Comparison of ENCODE assay signal across 28 mouse cellular contexts in genomic region chr11:106027607-106028006, GRCm38 (mm10). TPM values are rescaled to one million over a fixed set of nuclear protein-coding genes. Genes with fewer than 3 reads are reported as not detected.
A peak's percentile ranks its signal among the peaks of the same experiment; 100 is the strongest.
DNase-seq lines count a peak whose midpoint lies in the region; ATAC-seq and TF ChIP-seq lines count a peak whose summit lies in the region.
"Had no signal": no experiment of that assay in that cellular context is flagged by ENCODE, and none has a peak within 500 bp of the region (broad histone marks: within the 10 kb centered on the region; RNA-seq: fewer than 3 reads in every experiment).

No protein-coding gene starts in this region.

- H3K4me2 ChIP-seq in liver, embryonic 12.5 days = no peak overlapping the region
- no peak overlapping the region for H3K4me2 ChIP-seq in liver, embryonic 11.5 days
- H3K4me2 ChIP-seq: embryonic facial prominence, embryonic 15.5 days; forebrain, embryonic 12.5 days; heart, embryonic 11.5 days; hindbrain, embryonic 14.5 days; liver, embryonic 13.5 days; stomach, embryonic 15.5 days had no signal

- WGBS in liver, embryonic 12.5 days (ENCODE audit: insufficient replicate concordance) = 83% methylated on average over 5 of the region's 5 CpGs
- 89% methylated on average over 5 of the region's 5 CpGs for WGBS in liver, embryonic 11.5 days

- peaks cover 13% of the 10 kb centered on the region for H3K36me3 ChIP-seq in liver, embryonic 12.5 days
- H3K36me3 ChIP-seq in liver, embryonic 11.5 days (ENCODE audit: control insufficient read depth, insufficient read depth, low read length) = no peaks in the 10 kb centered on the region
- H3K36me3 ChIP-seq: embryonic facial prominence, embryonic 15.5 days; forebrain, embryonic 12.5 days; stomach, embryonic 15.5 days had no signal

- DNase-seq in liver, embryonic 11.5 days (ENCODE audit: low spot score) = no peak
- peak; percentile 64 for DNase-seq in naive thymus-derived CD4-positive, alpha-beta T cell, adult 2 months (ENCODE audit: low read depth)
- DNase-seq in lung, postnatal 4 days = no peak
- no peak for DNase-seq in layer of hippocampus, adult 2 months (ENCODE audit: low spot score in 2 of 2)
- DNase-seq: adrenal gland, adult 8-10 months; cerebellum, adult 2 months; gastrocnemius, postnatal 25 days; heart, postnatal 14 days; kidney, adult 18-20 months; kidney, postnatal 25 days; liver, embryonic 13.5 days; spleen, adult 18-20 months had no signal

- H3K4me1 ChIP-seq in liver, embryonic 12.5 days = peaks cover 20% of the 10 kb centered on the region
- peaks cover 12% of the 10 kb centered on the region for H3K4me1 ChIP-seq in liver, embryonic 11.5 days (replicated peaks; ENCODE audit: control insufficient read depth, insufficient read depth, low read length)
- H3K4me1 ChIP-seq: embryonic facial prominence, embryonic 15.5 days; forebrain, embryonic 12.5 days; stomach, embryonic 15.5 days had no signal

- no peak overlapping the region for H3K9ac ChIP-seq in liver, embryonic 12.5 days
- H3K9ac ChIP-seq in liver, embryonic 11.5 days (ENCODE audit: low read depth, low read length) = no peak overlapping the region
- H3K9ac ChIP-seq: embryonic facial prominence, embryonic 15.5 days; forebrain, embryonic 12.5 days; hindbrain, embryonic 14.5 days; liver, embryonic 13.5 days; stomach, embryonic 15.5 days had no signal

- H3K4me3 ChIP-seq in liver, embryonic 12.5 days = no peak overlapping the region
- no peak overlapping the region for H3K4me3 ChIP-seq in liver, embryonic 11.5 days (ENCODE audit: low read depth, low read length)
- no peak overlapping the region for H3K4me3 ChIP-seq in layer of hippocampus, adult 2 months
- H3K4me3 ChIP-seq: embryonic facial prominence, embryonic 15.5 days; forebrain, embryonic 12.5 days; liver, embryonic 13.5 days; myocyte; stomach, embryonic 15.5 days had no signal

- no peak overlapping the region for H3K27ac ChIP-seq in liver, embryonic 12.5 days
- no peak overlapping the region for H3K27ac ChIP-seq in liver, embryonic 11.5 days (ENCODE audit: low read depth, low read length)
- H3K27ac ChIP-seq in layer of hippocampus, adult 2 months = no peak overlapping the region
- H3K27ac ChIP-seq: embryonic facial prominence, embryonic 15.5 days; forebrain, embryonic 12.5 days; hindbrain, embryonic 14.5 days; liver, embryonic 13.5 days; stomach, embryonic 15.5 days had no signal

- TF ChIP-seq CTCF in layer of hippocampus, adult 2 months (conservative IDR thresholded peaks at IDR 0.05) = no peak

- ATAC-seq in liver, embryonic 12.5 days = peak; percentile 35; the same call in 1 of the 2 replicates
- ATAC-seq in liver, embryonic 11.5 days (replicated peaks; ENCODE audit: low FRiP score) = no peak
- peak; percentile 56 for ATAC-seq in CD4-positive, CD25-positive, alpha-beta regulatory T cell, adult 4 months
- ATAC-seq in granulocyte monocyte progenitor cell, adult 5-6 weeks (replicated peaks; ENCODE audit: poor library complexity, severe bottlenecking) = peak; percentile 21; the same call in 1 of the 2 replicates
- ATAC-seq: lung, postnatal 0 days had no signal

- H3K27me3 ChIP-seq in liver, embryonic 12.5 days (replicated peaks) = peaks cover 29% of the 10 kb centered on the region
- peaks cover 12% of the 10 kb centered on the region for H3K27me3 ChIP-seq in liver, embryonic 11.5 days (replicated peaks; ENCODE audit: control insufficient read depth, insufficient read depth, low read length)
- H3K27me3 ChIP-seq: embryonic facial prominence, embryonic 15.5 days; forebrain, embryonic 12.5 days; stomach, embryonic 15.5 days had no signal

- no peaks in the 10 kb centered on the region for H3K9me3 ChIP-seq in liver, embryonic 12.5 days (replicated peaks)
- no peaks in the 10 kb centered on the region for H3K9me3 ChIP-seq in liver, embryonic 11.5 days (ENCODE audit: control insufficient read depth, low read length)
- H3K9me3 ChIP-seq: embryonic facial prominence, embryonic 15.5 days; forebrain, embryonic 12.5 days; liver, embryonic 13.5 days; stomach, embryonic 15.5 days had no signal

RNA-seq across cellular contexts. Expression of gene Dcaf7, which starts 9.1 kb away (rescaled TPM):
- 41.5 and 43.0 TPM in 2 replicates for polyA plus RNA-seq in liver, embryonic 12.5 days (2016; fragmentation: Nextera tagmentation; extraction: Ambion mirVana)
- 53.9 and 61.2 TPM in 2 replicates for polyA plus RNA-seq in liver, embryonic 11.5 days (2014; fragmentation: Nextera tagmentation; extraction: Ambion mirVana)
- polyA plus RNA-seq in CD4-positive, CD25-positive, alpha-beta regulatory T cell, adult 4 months (2017; shearing (Covaris generic)) = 10 to 100 TPM; 23.9 to 26.4 TPM
- 54.6 and 55.2 TPM in 2 replicates for total RNA-seq in granulocyte monocyte progenitor cell, adult 5-6 weeks (2014; fragmentation: Nextera tagmentation)
- total RNA-seq in granulocyte monocyte progenitor cell, adult 5-6 weeks (2017) = 49.8 and 49.9 TPM in 2 replicates
- 100 to 1,000 TPM; 138 to 143 TPM for total RNA-seq in layer of hippocampus, adult 2 months (2021)

RNA-seq across cellular contexts. Expression of gene Kcnh6, which starts 19.7 kb away (rescaled TPM):
- polyA plus RNA-seq in liver, embryonic 12.5 days (2016; fragmentation: Nextera tagmentation; extraction: Ambion mirVana) = 0.06 and 0.08 TPM in 2 replicates
- 0.12 and 0.26 TPM in 2 replicates for polyA plus RNA-seq in liver, embryonic 11.5 days (2014; fragmentation: Nextera tagmentation; extraction: Ambion mirVana)
- under 1 TPM in 1 of 2 experiments, not detected in 1; 0.18 TPM for polyA plus RNA-seq in CD4-positive, CD25-positive, alpha-beta regulatory T cell, adult 4 months (2017; shearing (Covaris generic))
- total RNA-seq in granulocyte monocyte progenitor cell, adult 5-6 weeks (2014; fragmentation: Nextera tagmentation) = 0.21 TPM in 1 of 2 replicates, not detected in the other
- total RNA-seq in granulocyte monocyte progenitor cell, adult 5-6 weeks (2017) = not detected in 2 replicates
- total RNA-seq in layer of hippocampus, adult 2 months (2021) = 1 to 10 TPM; 1.1 to 1.4 TPM
- total RNA-seq: gastrocnemius, postnatal 25 days had no signal
- polyA plus RNA-seq: myocyte had no signal

RNA-seq across cellular contexts. Expression of gene Ace3, which starts 33.1 kb away (rescaled TPM):
- polyA plus RNA-seq in liver, embryonic 12.5 days (2016; fragmentation: Nextera tagmentation; extraction: Ambion mirVana) = not detected in 2 replicates
- not detected in 2 replicates for polyA plus RNA-seq in liver, embryonic 11.5 days (2014; fragmentation: Nextera tagmentation; extraction: Ambion mirVana)
- polyA plus RNA-seq in CD4-positive, CD25-positive, alpha-beta regulatory T cell, adult 4 months (2017; shearing (Covaris generic)) = not detected
- not detected in 2 replicates for total RNA-seq in granulocyte monocyte progenitor cell, adult 5-6 weeks (2014; fragmentation: Nextera tagmentation)
- not detected in 2 replicates for total RNA-seq in granulocyte monocyte progenitor cell, adult 5-6 weeks (2017)
- not detected for total RNA-seq in layer of hippocampus, adult 2 months (2021)
- total RNA-seq: adrenal gland, adult 8-10 months; gastrocnemius, postnatal 25 days; heart, postnatal 14 days; layer of hippocampus, postnatal 10 days; left cerebral cortex, postnatal 10 days; megakaryocyte, adult 5-6 weeks; MEL had no signal
- polyA plus RNA-seq: cerebellum, adult 2 months; embryonic facial prominence, embryonic 15.5 days; forebrain, embryonic 12.5 days; frontal cortex, adult 2 months; heart, embryonic 11.5 days; hindbrain, embryonic 14.5 days; liver, embryonic 13.5 days; myocyte; stomach, embryonic 15.5 days; thymus, postnatal 0 days had no signal

RNA-seq across cellular contexts. Expression of gene Taco1, which starts 38.3 kb away (rescaled TPM):
- 9.6 and 10.6 TPM in 2 replicates for polyA plus RNA-seq in liver, embryonic 12.5 days (2016; fragmentation: Nextera tagmentation; extraction: Ambion mirVana)
- polyA plus RNA-seq in liver, embryonic 11.5 days (2014; fragmentation: Nextera tagmentation; extraction: Ambion mirVana) = 12.8 and 13.8 TPM in 2 replicates
- 10 to 100 TPM in 1 of 2 experiments, 1 to 10 TPM in 1; 7.4 to 18.0 TPM for polyA plus RNA-seq in CD4-positive, CD25-positive, alpha-beta regulatory T cell, adult 4 months (2017; shearing (Covaris generic))
- total RNA-seq in granulocyte monocyte progenitor cell, adult 5-6 weeks (2014; fragmentation: Nextera tagmentation) = 6.9 and 8.9 TPM in 2 replicates
- total RNA-seq in granulocyte monocyte progenitor cell, adult 5-6 weeks (2017) = 11.1 and 19.2 TPM in 2 replicates
- total RNA-seq in layer of hippocampus, adult 2 months (2021) = 10 to 100 TPM; 20.4 to 21.3 TPM

RNA-seq across cellular contexts. Expression of gene Map3k3, which starts 56.8 kb away (rescaled TPM):
- 9.7 and 11.2 TPM in 2 replicates for polyA plus RNA-seq in liver, embryonic 12.5 days (2016; fragmentation: Nextera tagmentation; extraction: Ambion mirVana)
- polyA plus RNA-seq in liver, embryonic 11.5 days (2014; fragmentation: Nextera tagmentation; extraction: Ambion mirVana) = 12.8 and 17.4 TPM in 2 replicates
- 10 to 100 TPM; 30.1 to 37.1 TPM for polyA plus RNA-seq in CD4-positive, CD25-positive, alpha-beta regulatory T cell, adult 4 months (2017; shearing (Covaris generic))
- total RNA-seq in granulocyte monocyte progenitor cell, adult 5-6 weeks (2014; fragmentation: Nextera tagmentation) = 30.4 and 32.1 TPM in 2 replicates
- total RNA-seq in granulocyte monocyte progenitor cell, adult 5-6 weeks (2017) = 29.1 and 29.2 TPM in 2 replicates
- 10 to 100 TPM; 31.5 to 33.0 TPM for total RNA-seq in layer of hippocampus, adult 2 months (2021)
